Mouse (Mus musculus): ENCODE results near the gene Mysm1. TPM values are rescaled to one million over a fixed set of nuclear protein-coding genes. Genes with fewer than 3 reads are reported as not detected.

Gene Mysm1
- total and polyA plus RNA-seq, 2 experiments from 2014 or later = 16.2 to 27.6 TPM

- no peaks in the 10 kb centered on the region for H3K4me1 ChIP-seq (ENCODE audit: insufficient read depth, low read length)
- no peak for ATAC-seq (ENCODE audit: low FRiP score)
- H3K27ac ChIP-seq (ENCODE audit: low read depth, low read length) = no peak overlapping the region
- H3K9me3 ChIP-seq (ENCODE audit: low read length) = no peaks in the 10 kb centered on the region
- no peak overlapping the region for H3K4me2 ChIP-seq (ENCODE audit: low read depth, low read length, poor library complexity, severe bottlenecking)
- no peak for DNase-seq (ENCODE audit: low spot score)
- no peak for TF ChIP-seq CTCF (IDR thresholded peaks at IDR 0.05)
- H3K4me3 ChIP-seq (ENCODE audit: low read depth, low read length) = no peak overlapping the region
- no peaks in the 10 kb centered on the region for H3K27me3 ChIP-seq (ENCODE audit: insufficient read depth, low read length)
- H3K9ac ChIP-seq (replicated peaks; ENCODE audit: low read length, poor library complexity, severe bottlenecking) = no peak overlapping the region
- WGBS = 37% methylated on average over 7 of the region's 7 CpGs
- H3K36me3 ChIP-seq (ENCODE audit: insufficient read depth, low read length) = no peaks in the 10 kb centered on the region
These were observed 39.3 kb upstream of the Mysm1 start for GRCm38 (mm10) chr4:95018221-95018620.

DNA sequence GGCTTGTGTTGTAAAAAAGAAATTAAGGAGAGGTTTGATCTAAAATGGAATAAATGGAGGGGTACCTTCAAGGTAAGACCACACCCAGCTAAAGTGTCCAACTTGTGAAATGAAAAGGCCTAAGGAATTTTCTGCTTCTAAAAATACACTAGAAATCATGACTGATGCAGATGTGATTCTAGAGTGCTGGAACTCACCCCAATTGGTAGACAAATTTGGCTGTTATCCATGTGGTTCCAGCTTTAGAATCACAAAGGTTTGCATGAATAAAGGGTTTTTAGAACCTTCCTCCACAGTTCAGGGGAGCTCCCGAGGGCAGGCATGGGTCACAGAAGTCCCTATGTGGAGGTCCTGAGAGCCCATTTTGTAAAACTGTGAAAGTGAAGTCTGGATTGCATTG is 33.8 kb upstream of the Mysm1 start:
- H3K9me3 ChIP-seq (ENCODE audit: low read length) = no peaks in the 10 kb centered on the region
- no peak overlapping the region for H3K27ac ChIP-seq (ENCODE audit: low read depth, low read length)
- no peak for DNase-seq (ENCODE audit: low spot score)
- H3K9ac ChIP-seq (replicated peaks; ENCODE audit: low read length, poor library complexity, severe bottlenecking) = no peak overlapping the region
- no peak overlapping the region for H3K4me3 ChIP-seq (ENCODE audit: low read depth, low read length)
- no peak for TF ChIP-seq CTCF (IDR thresholded peaks at IDR 0.05)
- H3K4me1 ChIP-seq (ENCODE audit: insufficient read depth, low read length) = no peaks in the 10 kb centered on the region
- ATAC-seq (ENCODE audit: low FRiP score) = no peak
- WGBS = 80% methylated on average over 1 of the region's 1 CpGs
- H3K36me3 ChIP-seq (ENCODE audit: insufficient read depth, low read length) = no peaks in the 10 kb centered on the region
- H3K4me2 ChIP-seq (ENCODE audit: low read depth, low read length, poor library complexity, severe bottlenecking) = no peak overlapping the region
- no peaks in the 10 kb centered on the region for H3K27me3 ChIP-seq (ENCODE audit: insufficient read depth, low read length)

DNA sequence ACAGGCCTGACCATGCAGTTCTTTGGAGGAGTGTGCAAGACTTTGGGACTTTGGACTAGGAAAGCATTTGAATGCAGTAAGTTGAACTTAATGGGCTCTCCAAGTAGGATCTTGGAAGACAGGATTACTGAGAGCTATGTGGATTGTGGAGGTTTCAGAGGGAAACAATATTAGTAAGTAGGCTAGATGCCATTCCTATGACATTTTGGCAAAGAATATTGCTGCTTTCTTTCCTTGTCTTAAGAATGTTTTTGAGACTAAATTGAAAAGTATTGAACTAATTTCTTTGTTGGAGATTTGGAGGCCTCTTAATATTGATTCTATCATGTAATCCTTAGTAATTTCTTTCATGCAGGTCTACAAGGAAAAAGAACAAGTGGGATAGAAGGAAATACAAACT is 33.4 kb upstream of the Mysm1 start:
- no peaks in the 10 kb centered on the region for H3K4me1 ChIP-seq (ENCODE audit: insufficient read depth, low read length)
- H3K36me3 ChIP-seq (ENCODE audit: insufficient read depth, low read length) = no peaks in the 10 kb centered on the region
- no peaks in the 10 kb centered on the region for H3K27me3 ChIP-seq (ENCODE audit: insufficient read depth, low read length)
- H3K4me3 ChIP-seq (ENCODE audit: low read depth, low read length) = no peak overlapping the region
- H3K9ac ChIP-seq (replicated peaks; ENCODE audit: low read length, poor library complexity, severe bottlenecking) = no peak overlapping the region
- H3K27ac ChIP-seq (ENCODE audit: low read depth, low read length) = no peak overlapping the region
- no peaks in the 10 kb centered on the region for H3K9me3 ChIP-seq (ENCODE audit: low read length)
- DNase-seq (ENCODE audit: low spot score) (no peak), ATAC-seq (ENCODE audit: low FRiP score) (no peak)
- TF ChIP-seq CTCF (IDR thresholded peaks at IDR 0.05) = no peak
- no peak overlapping the region for H3K4me2 ChIP-seq (ENCODE audit: low read depth, low read length, poor library complexity, severe bottlenecking)

DNA sequence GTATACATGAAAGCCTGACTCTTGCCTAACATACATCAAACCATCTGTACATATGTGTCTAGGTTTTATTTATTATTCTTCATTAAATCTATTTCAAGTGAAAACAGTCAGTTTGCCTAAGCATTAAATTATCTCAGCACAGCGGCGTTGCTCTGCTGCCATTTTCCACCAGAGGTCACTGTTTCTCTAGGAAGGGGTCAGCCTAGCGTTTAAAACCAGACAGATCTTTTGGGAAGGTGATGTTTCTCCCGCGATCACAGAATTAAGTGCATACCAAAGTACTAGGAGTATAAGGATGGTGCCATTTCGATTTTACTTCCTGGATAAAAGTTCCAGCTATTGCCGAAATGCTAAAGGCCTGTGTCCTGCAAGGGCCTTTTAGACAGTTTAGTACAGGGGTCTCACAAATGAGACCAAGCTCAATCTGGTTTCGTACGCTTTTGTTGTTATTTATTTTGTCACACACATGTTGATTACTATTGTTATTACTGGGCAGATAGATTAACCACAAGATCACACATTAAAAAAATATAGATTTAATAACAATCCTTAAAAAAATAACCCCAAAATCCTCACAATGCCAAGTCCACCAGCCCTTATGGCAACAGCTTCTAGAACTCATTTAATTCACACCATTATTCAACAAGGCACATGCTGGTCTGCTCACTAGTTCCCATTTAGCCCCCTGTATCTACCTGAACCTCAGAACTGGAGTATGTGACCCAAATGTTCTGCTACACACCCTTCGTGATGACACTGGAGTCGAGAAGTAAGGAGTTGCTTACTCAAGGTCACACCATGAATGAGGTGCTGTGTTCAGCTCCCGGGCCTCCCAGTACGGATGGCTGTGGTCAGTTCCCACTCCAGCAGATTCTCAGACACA is 29.5 kb upstream of the Mysm1 start:
- peak; percentile 73 for ATAC-seq (ENCODE audit: low FRiP score)
- Histone ChIP-seq H3K27ac (ENCODE audit: low read depth, low read length) (no peak overlapping the region), H3K9ac (replicated peaks; ENCODE audit: low read length, poor library complexity, severe bottlenecking) (no peak overlapping the region), H3K36me3 (ENCODE audit: insufficient read depth, low read length) (no peaks in the 10 kb centered on the region), H3K4me1 (ENCODE audit: insufficient read depth, low read length) (no peaks in the 10 kb centered on the region), H3K27me3 (ENCODE audit: insufficient read depth, low read length) (no peaks in the 10 kb centered on the region), H3K4me2 (ENCODE audit: low read depth, low read length, poor library complexity, severe bottlenecking) (no peak overlapping the region), H3K9me3 (ENCODE audit: low read length) (no peaks in the 10 kb centered on the region), H3K4me3 (ENCODE audit: low read depth, low read length) (no peak overlapping the region)
- 44% methylated on average over 13 of the region's 13 CpGs for WGBS
- peak; percentile 100 for TF ChIP-seq CTCF (IDR thresholded peaks at IDR 0.05)
- peak; percentile 81 for DNase-seq (ENCODE audit: low spot score)

GRCm38 (mm10) chr4:95007759-95008158 is 28.9 kb upstream of the Mysm1 start:
- 0 out of 2 replicates have a peak, but pooled peaks have one; percentile 48 for ATAC-seq (ENCODE audit: low FRiP score)
- H3K4me2 ChIP-seq (ENCODE audit: low read depth, low read length, poor library complexity, severe bottlenecking) = no peak overlapping the region
- no peak for DNase-seq (ENCODE audit: low spot score)
- TF ChIP-seq CTCF (IDR thresholded peaks at IDR 0.05) = no peak
- no peaks in the 10 kb centered on the region for H3K36me3 ChIP-seq (ENCODE audit: insufficient read depth, low read length)
- H3K27me3 ChIP-seq (ENCODE audit: insufficient read depth, low read length) = no peaks in the 10 kb centered on the region
- 64% methylated on average over 8 of the region's 8 CpGs for WGBS
- H3K27ac ChIP-seq (ENCODE audit: low read depth, low read length) = no peak overlapping the region
- no peaks in the 10 kb centered on the region for H3K4me1 ChIP-seq (ENCODE audit: insufficient read depth, low read length)
- H3K9ac ChIP-seq (replicated peaks; ENCODE audit: low read length, poor library complexity, severe bottlenecking) = no peak overlapping the region
- H3K9me3 ChIP-seq (ENCODE audit: low read length) = no peaks in the 10 kb centered on the region
- no peak overlapping the region for H3K4me3 ChIP-seq (ENCODE audit: low read depth, low read length)

- ATAC-seq (ENCODE audit: low FRiP score) = no peak
These were observed 26.4 kb upstream of the Mysm1 start for GRCm38 (mm10) chr4:95005251-95005830.

More at GRCm38 (mm10) chr4:95005251-95005830, 26.4 kb upstream of the Mysm1 start:
- 81% methylated on average over 6 of the region's 6 CpGs for WGBS
- Histone ChIP-seq H3K9ac (replicated peaks; ENCODE audit: low read length, poor library complexity, severe bottlenecking) (no peak overlapping the region), H3K4me2 (ENCODE audit: low read depth, low read length, poor library complexity, severe bottlenecking) (no peak overlapping the region), H3K36me3 (ENCODE audit: insufficient read depth, low read length) (no peaks in the 10 kb centered on the region), H3K27ac (ENCODE audit: low read depth, low read length) (no peak overlapping the region), H3K4me1 (ENCODE audit: insufficient read depth, low read length) (no peaks in the 10 kb centered on the region), H3K27me3 (ENCODE audit: insufficient read depth, low read length) (no peaks in the 10 kb centered on the region), H3K9me3 (ENCODE audit: low read length) (no peaks in the 10 kb centered on the region), H3K4me3 (ENCODE audit: low read depth, low read length) (no peak overlapping the region)
- TF ChIP-seq CTCF (IDR thresholded peaks at IDR 0.05) = no peak
- DNase-seq (ENCODE audit: low spot score) = no peak

All from midbrain, postnatal 0 days (tissue).